Mouse (Mus musculus): ENCODE measurements around the gene Nphp3.

Nphp3 gene

GRCm38 (mm10) chr9:104001921-104002859, at the start of gene Nphp3:
TSS of gene Nphp3 (plus strand) at chr9:104002544.
- DNase-seq (ENCODE audit: low read depth) = peak; percentile 99

- DNase-seq (ENCODE audit: low read depth) = no peak
Measured at GRCm38 (mm10) chr9:103958722-103959121, 43.6 kb upstream of the Nphp3 start.

- DNase-seq (ENCODE audit: low read depth) = no peak
Measured at GRCm38 (mm10) chr9:103959989-103960388, 42.4 kb upstream of the Nphp3 start.

GRCm38 (mm10) chr9:103996496-103996895, 5.8 kb upstream of the Nphp3 start:
- peak; percentile 11 for DNase-seq (ENCODE audit: low read depth)

GRCm38 (mm10) chr9:104000601-104001000, 1.7 kb upstream of the Nphp3 start:
- no peak for DNase-seq (ENCODE audit: low read depth)

- DNase-seq (ENCODE audit: low read depth) = peak; percentile 77
Measured at GRCm38 (mm10) chr9:104002913-104003330, 578 bp downstream of the Nphp3 start.

GRCm38 (mm10) chr9:104014526-104014925, 12.2 kb downstream of the Nphp3 start:
- DNase-seq (ENCODE audit: low read depth) = peak; percentile 67

GRCm38 (mm10) chr9:104021026-104021425, 18.7 kb downstream of the Nphp3 start:
- no peak for DNase-seq (ENCODE audit: low read depth)

GRCm38 (mm10) chr9:104027186-104027585, 24.8 kb downstream of the Nphp3 start:
- DNase-seq (ENCODE audit: low read depth) = no peak

GRCm38 (mm10) chr9:104029861-104030260, 27.5 kb downstream of the Nphp3 start:
- DNase-seq (ENCODE audit: low read depth) = no peak

- DNase-seq (ENCODE audit: low read depth) = no peak
Measured at GRCm38 (mm10) chr9:104034231-104034630, 31.9 kb downstream of the Nphp3 start.

- DNase-seq (ENCODE audit: low read depth) = no peak
Measured at GRCm38 (mm10) chr9:104034718-104035117, 32.4 kb downstream of the Nphp3 start.

GRCm38 (mm10) chr9:104035261-104036015, 33.1 kb downstream of the Nphp3 start:
- DNase-seq (ENCODE audit: low read depth) = peak; percentile 27

- DNase-seq (ENCODE audit: low read depth) = no peak
Measured at GRCm38 (mm10) chr9:104038266-104038665, 35.9 kb downstream of the Nphp3 start.

- no peak for DNase-seq (ENCODE audit: low read depth)
Measured at GRCm38 (mm10) chr9:104039031-104039695, 36.8 kb downstream of the Nphp3 start.

- DNase-seq (ENCODE audit: low read depth) = no peak
Measured at GRCm38 (mm10) chr9:104039742-104040141, 37.4 kb downstream of the Nphp3 start.

- DNase-seq (ENCODE audit: low read depth) = no peak
Measured at GRCm38 (mm10) chr9:104040362-104040761, 38.0 kb downstream of the Nphp3 start, which contains the start of gene Gm28305. TSS of gene Gm28305 (plus strand) at chr9:104040662.

GRCm38 (mm10) chr9:104043676-104044075, 41.3 kb downstream of the Nphp3 start:
- no peak for DNase-seq (ENCODE audit: low read depth)

- no peak for DNase-seq (ENCODE audit: low read depth)
Measured at GRCm38 (mm10) chr9:104051028-104051427, 48.7 kb downstream of the Nphp3 start.

GRCm38 (mm10) chr9:104062430-104063243, 60.3 kb downstream of the Nphp3 start, which contains the start of gene Uba5:
TSS of gene Uba5 (minus strand) at chr9:104063134.
- no peak for DNase-seq (ENCODE audit: low read depth)

GRCm38 (mm10) chr9:104063244-104063961, 61.1 kb downstream of the Nphp3 start, which contains the start of gene Acad11:
TSS of gene Acad11 (plus strand) at chr9:104063377.
- peak; percentile 94 for DNase-seq (ENCODE audit: low read depth)
